Mouse (Mus musculus): Measurements from ENCODE around the gene Ndufs7.

DNA sequence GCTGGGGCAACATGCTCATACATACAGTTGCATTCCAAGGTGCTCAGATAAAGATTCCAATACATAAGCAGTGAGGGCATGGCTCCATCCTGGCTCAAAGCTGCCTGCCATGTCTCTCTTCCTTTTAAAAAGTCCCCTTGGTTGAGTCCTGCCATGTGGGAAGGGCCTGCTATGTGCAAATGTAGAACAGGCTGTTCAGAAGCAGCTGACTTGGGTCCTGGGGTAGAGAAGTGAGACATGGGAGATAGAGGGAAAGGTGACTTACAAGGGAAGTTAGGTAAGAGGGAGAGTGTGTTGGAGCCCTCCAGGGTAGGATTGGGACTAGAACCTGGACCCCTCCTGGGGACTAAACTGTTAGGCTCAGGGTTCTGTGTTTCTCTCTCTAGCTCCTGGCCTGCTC, 3.1 kb downstream of the Ndufs7 start:
- no peak for TF ChIP-seq MAFK (IDR thresholded peaks at IDR 0.05; ENCODE audit: borderline replicate concordance, low read depth, low read length)
- no peak for TF ChIP-seq GATA1 (IDR thresholded peaks at IDR 0.05; ENCODE audit: low read depth, low read length)
- TF ChIP-seq CTCF (IDR thresholded peaks at IDR 0.05 in 2 of 3, conservative IDR thresholded peaks at IDR 0.05 in 1 of 3; ENCODE audit: control insufficient read depth in 1 of 3, insufficient read depth in 1 of 3, low read depth in 2 of 3, low read length in 3 of 3, poor library complexity in 1 of 3, severe bottlenecking in 1 of 3) = no peak
- TF ChIP-seq NELFE (IDR thresholded peaks at IDR 0.05; ENCODE audit: low read depth, low read length) = no peak
- TF ChIP-seq POLR2AphosphoS2 (IDR thresholded peaks at IDR 0.05; ENCODE audit: low read length) = no peak
- TF ChIP-seq HCFC1 (IDR thresholded peaks at IDR 0.05; ENCODE audit: low read depth, low read length) = no peak

All from MEL (cell line).